Mouse (Mus musculus): Measurements from ENCODE around the gene Vmo1.

The Vmo1 gene

GRCm38 (mm10) chr11:70467902-70468619 is 46.4 kb downstream of the Vmo1 start:
- DNase-seq = no peak

- DNase-seq = peak; percentile 49 to 60
These were observed 48.6 kb downstream of the Vmo1 start for GRCm38 (mm10) chr11:70465824-70466223.

- peak in 1 of 2 experiments; percentile 21 for DNase-seq
These were observed 49.2 kb downstream of the Vmo1 start for GRCm38 (mm10) chr11:70465211-70465610.

DNA sequence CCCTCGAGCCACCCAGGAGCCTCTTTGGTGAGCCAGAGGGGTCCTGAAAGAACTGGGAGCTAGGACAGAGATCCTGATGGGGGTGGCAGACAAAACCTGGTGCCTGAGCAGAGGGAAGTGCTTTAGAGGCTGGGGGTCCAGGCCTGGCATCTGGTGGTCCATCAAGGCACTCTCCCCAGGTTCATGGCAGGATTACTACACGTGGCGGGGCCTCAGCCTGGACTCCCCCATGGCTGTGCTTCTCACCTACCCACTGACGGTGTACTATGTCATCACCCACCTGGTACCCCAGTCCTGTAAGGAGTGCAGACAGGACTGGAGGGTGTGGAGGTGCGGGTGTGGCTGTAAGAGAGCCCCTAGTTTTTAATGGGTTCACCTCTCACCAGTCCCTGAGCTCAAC is 50.4 kb downstream of the Vmo1 start:
- no peak for DNase-seq

Data from cerebellum, postnatal 14 days (tissue).